Mouse (Mus musculus): ENCODE measurements around the gene Ece2. TPM values are rescaled to one million over a fixed set of nuclear protein-coding genes. Genes with fewer than 3 reads are reported as not detected.
"Not testable (repeated sequence)": the region's sequence is repeated elsewhere in the genome, so short reads cannot be mapped to it uniquely, and the experiment has no call there.

Ece2 gene
- polyA plus RNA-seq, 1 experiment: 25.4 TPM

DNA sequence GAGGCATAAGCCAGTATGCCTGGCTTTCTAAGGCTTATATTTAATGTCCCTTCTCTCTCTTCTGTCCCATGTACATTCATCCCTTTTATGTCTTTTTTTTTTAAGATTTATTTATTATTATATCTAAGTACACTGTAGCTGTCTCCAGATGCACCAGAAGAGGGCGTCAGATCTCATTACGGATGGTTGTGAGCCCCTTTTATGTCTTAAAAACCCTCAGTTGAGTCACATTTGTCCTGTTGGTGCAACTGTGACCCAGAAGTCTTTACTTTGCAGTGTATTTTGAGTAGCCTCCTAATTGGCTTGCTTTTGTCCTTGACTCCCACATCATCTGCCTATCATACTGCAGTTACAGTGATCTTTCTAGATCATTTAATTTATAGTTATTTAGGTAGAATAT lies 23.7 kb downstream of the Ece2 start:
- H3K27ac ChIP-seq (ENCODE audit: insufficient read depth, low read length): no peak overlapping the region
- peaks cover 1% of the 10 kb centered on the region; the same call in 1 of the 2 replicates for H3K4me1 ChIP-seq (ENCODE audit: control insufficient read depth, insufficient read depth, low read length)
- TF ChIP-seq CTCF (IDR thresholded peaks at IDR 0.05; ENCODE audit: extremely low read depth, insufficient read depth, low read length) (no peak), POLR2A (IDR thresholded peaks at IDR 0.05; ENCODE audit: extremely low read depth, insufficient read depth, low read length) (no peak)
- no peak overlapping the region for H3K4me3 ChIP-seq (ENCODE audit: insufficient read depth, low read length)

DNA sequence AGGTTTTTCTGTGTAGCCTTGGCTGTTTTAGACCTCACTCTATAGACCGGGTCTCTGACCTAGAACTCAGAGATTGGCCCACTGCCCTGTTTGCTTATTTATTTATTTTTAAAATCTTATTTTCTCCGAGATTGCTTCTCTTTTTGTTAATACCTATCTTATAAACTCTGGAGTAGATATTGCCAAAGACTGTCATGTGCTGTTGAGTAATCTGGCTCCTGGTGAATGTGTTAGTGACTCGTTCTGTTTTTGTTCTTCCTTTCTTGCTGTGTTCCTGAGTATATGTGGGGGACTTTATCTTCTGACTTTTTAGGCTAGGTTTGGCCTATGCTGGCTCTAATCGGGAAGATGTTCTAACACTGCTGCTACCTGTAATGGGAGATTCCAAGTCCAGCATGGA lies 28.0 kb downstream of the Ece2 start:
- Histone ChIP-seq H3K4me1 (ENCODE audit: control insufficient read depth, insufficient read depth, low read length) (peaks cover 1% of the 10 kb centered on the region; the same call in 1 of the 2 replicates), H3K27ac (ENCODE audit: insufficient read depth, low read length) (no peak overlapping the region), H3K4me3 (ENCODE audit: insufficient read depth, low read length) (no peak overlapping the region)
- TF ChIP-seq POLR2A (IDR thresholded peaks at IDR 0.05; ENCODE audit: extremely low read depth, insufficient read depth, low read length) (no peak), CTCF (IDR thresholded peaks at IDR 0.05; ENCODE audit: extremely low read depth, insufficient read depth, low read length) (no peak)

- not testable (repeated sequence) for H3K4me3 ChIP-seq (ENCODE audit: insufficient read depth, low read length); H3K27ac ChIP-seq (ENCODE audit: insufficient read depth, low read length); H3K4me1 ChIP-seq (ENCODE audit: control insufficient read depth, insufficient read depth, low read length)
Measured at GRCm38 (mm10) chr16:20668013-20668412, 38.4 kb downstream of the Ece2 start, which contains the start of gene Eif4g1. Gene Eif4g1 (plus strand): TSS chr16:20668313.

DNA sequence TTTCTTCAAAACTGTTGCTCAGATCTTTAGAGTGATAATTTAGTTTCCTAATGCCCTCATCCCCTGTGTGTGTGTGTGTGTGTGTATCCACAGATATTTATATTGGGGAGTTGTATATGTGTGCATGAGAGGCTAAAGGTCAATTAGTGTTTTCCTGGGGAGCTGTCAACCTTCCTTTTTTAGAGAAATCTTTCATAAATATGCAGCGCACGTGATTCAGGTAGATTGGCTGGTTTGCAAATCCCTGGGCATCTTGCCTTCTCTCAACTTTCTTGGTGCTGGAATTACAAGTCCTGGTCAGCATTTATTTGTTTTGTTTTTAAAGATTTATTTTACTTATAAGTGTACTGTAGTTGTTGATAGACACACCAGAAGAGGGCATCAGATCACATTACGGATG lies 40.7 kb downstream of the Ece2 start:
- H3K4me1 ChIP-seq (ENCODE audit: control insufficient read depth, insufficient read depth, low read length): peaks cover 3% of the 10 kb centered on the region; the same call in 1 of the 2 replicates
- no peak overlapping the region for H3K27ac ChIP-seq (ENCODE audit: insufficient read depth, low read length)
- no peak for TF ChIP-seq CTCF (IDR thresholded peaks at IDR 0.05; ENCODE audit: extremely low read depth, insufficient read depth, low read length)
- no peak for TF ChIP-seq POLR2A (IDR thresholded peaks at IDR 0.05; ENCODE audit: extremely low read depth, insufficient read depth, low read length)
- no peak overlapping the region for H3K4me3 ChIP-seq (ENCODE audit: insufficient read depth, low read length)

GRCm38 (mm10) chr16:20671886-20672285 lies 42.3 kb downstream of the Ece2 start:
- Histone ChIP-seq H3K4me1 (ENCODE audit: control insufficient read depth, insufficient read depth, low read length) (peaks cover 3% of the 10 kb centered on the region; the same call in 1 of the 2 replicates), H3K4me3 (ENCODE audit: insufficient read depth, low read length) (peak overlapping the region; percentile 97; the same call in 1 of the 2 replicates), H3K27ac (ENCODE audit: insufficient read depth, low read length) (no peak overlapping the region)
- no peak for TF ChIP-seq CTCF (IDR thresholded peaks at IDR 0.05; ENCODE audit: extremely low read depth, insufficient read depth, low read length)
- TF ChIP-seq POLR2A (IDR thresholded peaks at IDR 0.05; ENCODE audit: extremely low read depth, insufficient read depth, low read length): no peak

DNA sequence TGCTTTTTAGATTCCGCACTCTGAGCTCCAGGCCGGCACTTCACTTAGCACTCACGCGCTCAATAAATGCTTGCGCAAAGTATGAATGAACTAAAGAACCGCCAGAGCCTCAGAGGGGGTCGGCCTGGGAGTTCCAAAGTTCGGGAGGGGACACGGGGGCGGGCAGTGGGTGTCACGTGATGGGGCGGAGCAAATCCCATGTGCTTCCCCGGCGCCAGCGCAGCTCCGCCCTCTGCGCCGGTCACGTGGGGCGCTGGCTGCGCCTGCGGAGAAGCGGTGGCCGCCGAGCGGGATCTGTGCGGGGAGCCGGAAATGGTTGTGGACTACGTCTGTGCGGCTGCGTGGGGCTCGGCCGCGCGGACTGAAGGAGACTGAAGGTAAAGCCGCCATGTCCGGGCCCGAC lies 42.9 kb downstream of the Ece2 start:
- Histone ChIP-seq H3K27ac (ENCODE audit: insufficient read depth, low read length) (no peak overlapping the region), H3K4me3 (ENCODE audit: insufficient read depth, low read length) (peak overlapping the region; percentile 97), H3K4me1 (ENCODE audit: control insufficient read depth, insufficient read depth, low read length) (peaks cover 3% of the 10 kb centered on the region; the same call in 1 of the 2 replicates)
- TF ChIP-seq POLR2A (IDR thresholded peaks at IDR 0.05; ENCODE audit: extremely low read depth, insufficient read depth, low read length) (peak; percentile 61; the same call in 1 of the 2 replicates), CTCF (IDR thresholded peaks at IDR 0.05; ENCODE audit: extremely low read depth, insufficient read depth, low read length) (no peak)

GRCm38 (mm10) chr16:20672965-20673705 lies 43.5 kb downstream of the Ece2 start:
- H3K27ac ChIP-seq (ENCODE audit: insufficient read depth, low read length): peak overlapping the region; percentile 78
- TF ChIP-seq POLR2A (IDR thresholded peaks at IDR 0.05; ENCODE audit: extremely low read depth, insufficient read depth, low read length) (no peak), CTCF (IDR thresholded peaks at IDR 0.05; ENCODE audit: extremely low read depth, insufficient read depth, low read length) (no peak)
- H3K4me1 ChIP-seq (ENCODE audit: control insufficient read depth, insufficient read depth, low read length): peaks cover 6% of the 10 kb centered on the region; the same call in 1 of the 2 replicates
- H3K4me3 ChIP-seq (ENCODE audit: insufficient read depth, low read length): peak overlapping the region; percentile 97

GRCm38 (mm10) chr16:20673706-20674303 lies 44.2 kb downstream of the Ece2 start:
- TF ChIP-seq POLR2A (IDR thresholded peaks at IDR 0.05; ENCODE audit: extremely low read depth, insufficient read depth, low read length) (no peak), CTCF (IDR thresholded peaks at IDR 0.05; ENCODE audit: extremely low read depth, insufficient read depth, low read length) (no peak)
- H3K4me1 ChIP-seq (ENCODE audit: control insufficient read depth, insufficient read depth, low read length): peaks cover 6% of the 10 kb centered on the region; the same call in 1 of the 2 replicates
- H3K27ac ChIP-seq (ENCODE audit: insufficient read depth, low read length): peak overlapping the region; percentile 78
- H3K4me3 ChIP-seq (ENCODE audit: insufficient read depth, low read length): peak overlapping the region; percentile 97

DNA sequence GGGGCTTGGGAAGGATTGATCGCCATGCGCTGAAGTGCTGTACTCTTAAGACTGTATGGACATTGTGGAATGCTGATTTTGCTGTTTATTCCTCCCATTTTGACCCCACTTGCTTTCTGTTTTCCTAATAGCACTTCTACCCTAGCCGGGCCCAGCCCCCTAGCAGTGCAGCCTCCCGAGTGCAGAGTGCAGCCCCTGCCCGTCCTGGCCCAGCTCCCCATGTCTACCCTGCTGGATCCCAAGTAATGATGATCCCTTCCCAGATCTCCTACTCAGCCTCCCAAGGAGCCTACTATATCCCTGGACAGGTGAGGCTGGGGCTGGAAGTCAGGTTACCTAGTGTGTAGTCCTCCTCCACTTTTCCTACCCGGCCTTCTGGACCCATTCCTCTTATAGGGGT lies 45.6 kb downstream of the Ece2 start:
- H3K4me3 ChIP-seq (ENCODE audit: insufficient read depth, low read length): no peak overlapping the region
- peaks cover 6% of the 10 kb centered on the region; the same call in 1 of the 2 replicates for H3K4me1 ChIP-seq (ENCODE audit: control insufficient read depth, insufficient read depth, low read length)
- TF ChIP-seq CTCF (IDR thresholded peaks at IDR 0.05; ENCODE audit: extremely low read depth, insufficient read depth, low read length) (no peak), POLR2A (IDR thresholded peaks at IDR 0.05; ENCODE audit: extremely low read depth, insufficient read depth, low read length) (no peak)
- no peak overlapping the region for H3K27ac ChIP-seq (ENCODE audit: insufficient read depth, low read length)

- Histone ChIP-seq H3K4me3 (ENCODE audit: insufficient read depth, low read length) (no peak overlapping the region), H3K4me1 (ENCODE audit: control insufficient read depth, insufficient read depth, low read length) (peaks cover 6% of the 10 kb centered on the region; the same call in 1 of the 2 replicates), H3K27ac (ENCODE audit: insufficient read depth, low read length) (no peak overlapping the region)
- TF ChIP-seq POLR2A (IDR thresholded peaks at IDR 0.05; ENCODE audit: extremely low read depth, insufficient read depth, low read length) (no peak), CTCF (IDR thresholded peaks at IDR 0.05; ENCODE audit: extremely low read depth, insufficient read depth, low read length) (no peak)
Measured at GRCm38 (mm10) chr16:20676702-20677101, 47.1 kb downstream of the Ece2 start.

Data from cortical plate, adult 2 months (tissue).